Mouse (Mus musculus) left cerebral cortex, postnatal 10 days (tissue): ENCODE data around the gene Gpr157. TPM values are rescaled to one million over a fixed set of nuclear protein-coding genes. Genes with fewer than 3 reads are reported as not detected.

Experiments
- DNase-seq, 2 experiments: peaks; one replicate each; pipeline ENCODE4 v3.0.0; 2021 to 2022; ENCODE audit warnings: low spot score in 2 of 2, mixed read lengths in 1 of 2; ENCODE audit errors: extremely low spot score in 1 of 2
- intact Hi-C: fragments of 180-260 bp; cut with DNase I; formaldehyde crosslinking; loops from one replicate; pipeline ENCODE4 v1.15.1; 2025
- total RNA-seq, 2 experiments: library from RNA; stranded (reverse); gene quantifications; 2 replicates each; pipeline ENCODE4 v1.2.3; 2021

Gene Gpr157
- total RNA-seq, 2 experiments from 2014 or later = 0.94 to 1.1 TPM

DNA sequence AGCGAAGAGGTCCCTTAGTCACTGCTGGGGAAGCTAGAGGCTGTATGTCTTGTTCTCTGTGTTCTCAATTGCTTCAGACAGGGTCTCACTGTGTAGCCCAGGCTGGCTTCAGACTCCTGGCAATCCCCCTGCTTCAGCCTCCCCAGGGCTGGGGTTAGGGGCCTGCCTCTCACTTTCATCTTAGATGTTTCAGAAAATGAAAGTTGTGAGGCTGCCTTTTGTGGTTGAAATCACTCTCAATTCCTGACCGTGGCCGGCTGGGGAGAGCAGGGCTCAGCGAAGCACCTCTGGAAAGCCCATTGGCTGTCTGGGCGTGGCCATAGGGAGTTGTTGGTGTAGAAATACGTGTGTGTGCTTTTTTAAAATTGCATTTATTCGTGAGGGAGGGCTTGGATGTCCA lies 9.1 kb downstream of the Gpr157 start:
- intact Hi-C loops = loop anchor here (5.0 kb wide), 1 partner anchor 284 kb away; no protein-coding TSS in a partner anchor

DNA sequence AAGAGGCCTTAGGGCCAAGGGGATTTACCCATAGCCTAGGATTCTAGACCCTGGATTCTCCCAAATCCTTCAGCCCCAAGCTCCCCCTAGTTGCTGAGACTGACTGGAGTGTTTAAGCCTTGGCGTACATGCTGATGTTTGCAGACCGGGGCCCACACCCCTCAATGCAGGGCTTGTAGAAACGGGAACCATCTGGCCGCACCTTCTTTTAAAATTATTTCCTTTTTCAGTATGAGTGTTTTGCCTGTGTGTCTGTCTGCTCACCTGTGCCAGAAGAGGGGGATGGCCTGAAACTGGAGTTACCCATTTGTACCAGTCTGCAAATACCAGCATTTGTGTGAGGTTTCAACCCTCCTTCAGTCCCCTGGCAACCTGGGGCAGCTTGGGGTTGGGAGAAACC lies 10.7 kb downstream of the Gpr157 start:
- intact Hi-C loops = loop anchor here (2.0 to 5.0 kb wide), 2 partner anchors 63 to 286 kb away; no protein-coding TSS in a partner anchor
- no peak for DNase-seq

More for the DNA sequence above, 9.1 kb downstream of the Gpr157 start:
- DNase-seq = no peak

GRCm38 (mm10) chr4:150098880-150099279 lies 11.7 kb downstream of the Gpr157 start:
- DNase-seq = peak; percentile 68 to 76
- intact Hi-C loops = loop anchor here (2.0 to 5.0 kb wide), 2 partner anchors 64 to 287 kb away; no protein-coding TSS in a partner anchor

GRCm38 (mm10) chr4:150102822-150103221 lies 15.7 kb downstream of the Gpr157 start:
- intact Hi-C loops = no loop called here
- no peak for DNase-seq

GRCm38 (mm10) chr4:150105671-150106070 lies 18.5 kb downstream of the Gpr157 start:
- no peak for DNase-seq
- intact Hi-C loops = no loop called here

GRCm38 (mm10) chr4:150106637-150107036 lies 19.5 kb downstream of the Gpr157 start:
- no peak for DNase-seq
- intact Hi-C loops = no loop called here

- DNase-seq = no peak
- intact Hi-C loops = no loop called here
These were observed 22.5 kb downstream of the Gpr157 start for GRCm38 (mm10) chr4:150109636-150110035.

DNA sequence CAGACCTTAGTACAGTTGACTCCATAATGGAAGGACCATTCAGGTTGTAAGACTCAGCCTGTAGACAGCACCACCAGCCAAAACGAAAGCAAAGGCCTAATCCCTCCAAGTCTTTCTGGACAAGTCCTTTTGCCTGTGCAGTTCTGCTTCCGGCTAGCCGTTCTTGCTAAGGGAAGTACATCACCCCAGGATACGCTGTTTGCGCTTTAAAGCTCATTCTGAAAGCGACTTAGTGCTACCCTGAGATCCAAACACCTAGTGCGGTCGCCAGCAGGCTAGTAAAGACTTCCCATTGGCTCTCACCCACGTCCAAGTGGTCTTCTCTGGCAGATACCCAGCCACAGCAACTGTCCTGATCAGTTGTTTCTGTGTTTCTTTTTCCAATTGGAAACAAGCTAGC lies 23.2 kb downstream of the Gpr157 start:
- no peak for DNase-seq
- intact Hi-C loops = no loop called here

DNA sequence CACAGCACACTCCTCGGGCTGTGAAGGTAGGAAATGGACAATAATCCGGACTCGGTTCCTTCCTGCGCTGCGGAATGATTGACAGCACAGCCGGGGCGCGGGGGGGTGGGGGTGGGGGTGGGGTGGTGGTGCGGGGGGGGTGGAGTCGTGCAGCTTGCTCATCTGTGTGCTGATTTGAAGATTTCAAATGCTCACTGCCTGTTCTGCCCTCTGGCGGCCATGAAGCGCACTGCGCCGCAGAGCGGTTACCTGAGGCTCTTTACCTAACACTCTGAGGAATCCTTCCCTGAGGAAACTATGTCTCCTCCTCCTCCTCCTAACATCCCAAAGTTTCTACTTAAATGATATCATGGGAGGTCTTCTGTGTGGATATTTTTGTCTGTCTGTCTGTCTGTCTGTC lies 25.7 kb downstream of the Gpr157 start:
- intact Hi-C loops = no loop called here
- peak in 1 of 2 experiments; percentile 59 for DNase-seq

DNA sequence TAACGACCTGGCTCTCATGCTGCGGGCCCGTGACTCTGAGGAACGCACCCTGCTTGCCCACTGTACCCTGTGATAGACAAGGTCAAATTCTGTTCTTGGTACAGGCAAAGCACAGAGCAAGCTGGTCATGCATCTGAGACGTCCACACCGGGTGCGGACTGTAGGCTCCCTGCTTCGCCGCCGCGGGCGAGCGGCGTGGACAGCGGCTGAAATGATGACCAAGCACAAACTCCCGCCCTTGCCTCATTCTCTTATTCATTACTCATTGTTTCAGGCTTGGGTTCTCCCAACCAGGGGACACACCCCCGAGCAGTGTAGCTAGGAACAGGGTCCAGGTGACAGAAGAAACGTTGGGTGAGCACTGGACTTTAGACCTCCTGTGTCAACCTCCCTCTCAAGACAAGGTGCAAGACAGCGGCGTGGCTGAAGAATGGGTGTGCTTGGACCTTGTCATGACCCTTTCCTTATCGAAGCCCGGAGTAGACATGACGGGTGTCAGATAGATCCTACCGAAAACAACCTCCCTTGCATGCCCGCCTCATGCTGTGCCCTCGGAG lies 27.4 kb downstream of the Gpr157 start:
- intact Hi-C loops = no loop called here

DNA sequence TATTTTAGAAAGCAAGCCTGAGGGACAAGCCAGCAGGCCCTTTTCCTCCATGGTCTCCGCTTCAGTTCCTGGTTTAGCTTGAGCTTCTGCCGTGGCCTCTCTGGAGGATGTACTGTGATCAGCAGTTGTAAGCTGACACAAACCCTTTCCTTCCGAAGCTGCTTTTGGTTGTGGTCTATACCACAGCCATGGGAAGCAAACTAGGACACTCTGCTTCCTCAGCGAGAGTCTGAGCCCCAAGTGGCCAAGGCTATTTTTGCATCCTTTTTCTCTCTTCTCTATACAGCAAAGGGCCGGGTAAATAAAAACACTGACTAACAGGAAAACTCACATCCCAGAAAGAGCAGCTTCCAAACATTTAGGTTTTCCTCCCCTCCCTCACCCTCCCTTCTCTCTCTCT lies 30.1 kb downstream of the Gpr157 start:
- peak in 1 of 2 experiments; percentile 34 for DNase-seq
- intact Hi-C loops = no loop called here

More for the DNA sequence above, 27.4 kb downstream of the Gpr157 start:
- no peak for DNase-seq

GRCm38 (mm10) chr4:150118163-150118562 lies 31.0 kb downstream of the Gpr157 start:
- DNase-seq = no peak
- intact Hi-C loops = no loop called here

DNA sequence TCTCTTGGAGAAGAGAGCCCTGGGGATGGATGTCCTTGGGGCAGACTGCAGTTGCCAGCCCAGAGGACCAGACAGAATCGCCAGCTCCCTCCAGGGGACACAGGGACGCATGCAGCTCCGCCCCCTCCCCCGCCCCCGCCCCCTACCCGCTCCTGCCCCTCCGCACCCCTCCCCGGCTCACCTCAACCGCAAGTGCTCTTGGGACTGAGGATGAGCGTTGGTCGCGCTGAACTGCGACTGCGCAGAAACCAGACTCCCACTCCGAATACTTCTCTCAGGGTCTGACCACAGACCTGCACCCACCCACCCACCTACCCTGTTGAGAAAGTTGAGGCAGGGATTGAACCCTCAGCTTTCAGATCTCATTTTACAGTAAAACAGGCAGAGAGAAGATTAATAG lies 31.9 kb downstream of the Gpr157 start, which contains the start of gene Slc2a5:
Gene Slc2a5 (plus strand): TSS at position 229 of the 400 bp plus-strand sequence.
- DNase-seq = no peak
- intact Hi-C loops = no loop called here

DNA sequence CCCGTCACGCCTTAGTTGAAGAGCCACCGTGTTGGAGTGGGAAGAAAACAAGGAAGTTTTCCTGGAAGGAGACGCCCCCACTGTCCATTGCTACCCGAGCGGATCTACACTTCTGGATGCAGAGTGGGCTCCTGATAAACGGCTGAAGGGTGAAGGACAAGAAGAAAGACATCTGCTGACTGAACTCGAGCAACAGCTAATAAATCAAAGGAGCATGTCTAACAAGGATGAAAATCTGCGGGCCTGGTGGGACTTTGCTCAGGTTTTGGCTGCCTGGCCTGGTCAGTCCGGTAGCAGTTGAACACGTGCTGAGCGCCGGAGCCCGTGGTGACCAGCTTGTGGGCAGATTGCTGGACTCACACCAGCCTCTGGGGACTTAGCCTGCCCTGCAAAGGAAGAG lies 32.5 kb downstream of the Gpr157 start:
- intact Hi-C loops = no loop called here
- DNase-seq = no peak

GRCm38 (mm10) chr4:150120173-150120833 lies 33.1 kb downstream of the Gpr157 start:
- DNase-seq = no peak
- intact Hi-C loops = no loop called here

- DNase-seq = no peak
These were observed 34.3 kb downstream of the Gpr157 start for GRCm38 (mm10) chr4:150121430-150121829.

DNA sequence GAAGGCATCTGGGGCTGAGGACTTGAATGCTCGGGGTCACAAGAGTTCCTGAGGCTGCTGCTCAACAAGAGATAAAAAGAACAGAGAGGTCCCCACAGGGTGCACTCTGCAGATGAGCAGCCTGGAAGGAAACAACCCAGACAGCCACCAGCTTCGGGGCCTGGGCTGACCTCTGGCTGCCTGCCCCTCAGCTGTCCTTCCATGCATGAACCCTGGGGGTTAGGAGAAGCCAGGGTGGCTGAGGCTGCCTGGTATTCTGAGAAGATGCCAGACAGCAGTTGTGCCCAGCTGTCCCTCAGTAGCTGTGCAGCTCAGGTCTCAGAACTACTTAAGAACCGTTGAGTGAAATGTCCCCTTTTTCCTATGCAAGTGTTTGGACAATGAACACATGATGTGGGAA lies 35.3 kb downstream of the Gpr157 start:
- intact Hi-C loops = no loop called here

More at GRCm38 (mm10) chr4:150121430-150121829, 34.3 kb downstream of the Gpr157 start:
- intact Hi-C loops = no loop called here

DNA sequence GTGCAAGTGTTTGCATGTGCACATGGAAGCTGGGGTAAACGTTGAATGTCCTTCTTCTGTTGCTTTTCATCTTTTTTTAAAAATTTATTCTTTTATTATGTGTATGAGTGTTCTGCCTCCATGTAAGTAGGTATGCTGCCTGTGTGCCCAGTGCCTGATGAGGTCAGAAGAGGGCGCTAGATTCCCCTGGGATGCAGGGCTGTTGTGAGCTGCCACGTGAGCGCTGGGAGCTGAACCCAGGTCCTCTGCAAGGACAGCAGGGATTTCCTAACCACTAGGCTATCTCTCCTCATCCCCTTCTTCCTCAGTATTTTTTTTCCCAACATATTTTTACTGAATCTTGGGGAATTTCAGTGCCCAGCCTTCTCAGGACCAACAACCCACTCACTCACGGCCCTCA lies 39.2 kb downstream of the Gpr157 start:
- intact Hi-C loops = no loop called here
- DNase-seq = no peak

More for the DNA sequence above, 35.3 kb downstream of the Gpr157 start:
- no peak for DNase-seq

- DNase-seq = no peak
- intact Hi-C loops = no loop called here
These were observed 40.7 kb downstream of the Gpr157 start for GRCm38 (mm10) chr4:150127894-150128293.

DNA sequence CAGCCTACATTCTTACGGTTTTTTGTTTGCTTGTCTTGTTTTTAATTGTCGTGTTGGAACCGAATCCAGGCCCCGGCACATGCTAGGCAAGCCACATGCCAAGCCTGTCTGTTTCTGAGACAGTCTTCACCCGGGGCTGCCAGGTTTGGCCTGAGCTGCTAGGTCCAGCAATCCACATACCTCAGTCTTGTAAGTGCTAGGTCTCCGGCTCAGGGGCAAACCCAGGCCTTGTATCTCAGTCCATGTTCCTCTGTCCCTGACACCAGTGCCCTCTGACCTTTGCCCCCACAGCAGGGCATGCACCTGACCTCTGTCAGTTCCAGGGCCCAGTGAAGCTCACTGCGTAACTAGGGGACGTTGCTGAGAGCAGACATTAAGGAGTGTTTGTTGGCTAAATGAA lies 41.4 kb downstream of the Gpr157 start:
- intact Hi-C loops = no loop called here
- no peak for DNase-seq
